Mouse (Mus musculus) CD4-positive, CD25-positive, alpha-beta regulatory T cell, adult 4 months (primary cell): Measurements from ENCODE around the gene Prkacb. TPM values are rescaled to one million over a fixed set of nuclear protein-coding genes. Genes with fewer than 3 reads are reported as not detected.

Source experiments
- ATAC-seq: one replicate; pipeline ENCODE4 v1.8.0; 2017
- polyA plus RNA-seq, 2 experiments: library from polyadenylated mRNA; unstranded; fragments of 100-300 nt; shearing (Covaris generic); gene quantifications; one replicate each; pipeline ENCODE4 v1.2.1; 2017

Gene Prkacb
- polyA plus RNA-seq: 100 to 1,000 TPM; 121 to 154 TPM

GRCm38 (mm10) chr3:146812901-146813393, at the start of gene Prkacb:
TSS of gene Prkacb (minus strand) at chr3:146812990.
- peak; percentile 86 for ATAC-seq

GRCm38 (mm10) chr3:146860308-146860707, 47.5 kb upstream of the Prkacb start:
- ATAC-seq: no peak

- ATAC-seq: no peak
Observed at GRCm38 (mm10) chr3:146857373-146857772, 44.6 kb upstream of the Prkacb start.

- ATAC-seq: no peak
Observed at GRCm38 (mm10) chr3:146854473-146855087, 41.8 kb upstream of the Prkacb start.

GRCm38 (mm10) chr3:146851966-146852891, 39.4 kb upstream of the Prkacb start, which contains the start of gene Ttll7:
TSS of gene Ttll7 (plus strand) at chr3:146852367.
- ATAC-seq: no peak

- ATAC-seq: no peak
Observed at GRCm38 (mm10) chr3:146849360-146849759, 36.6 kb upstream of the Prkacb start.

- no peak for ATAC-seq
Observed at GRCm38 (mm10) chr3:146848112-146848511, 35.3 kb upstream of the Prkacb start.

- no peak for ATAC-seq
Observed at GRCm38 (mm10) chr3:146846237-146846636, 33.4 kb upstream of the Prkacb start.

- no peak for ATAC-seq
Observed at GRCm38 (mm10) chr3:146843470-146843869, 30.7 kb upstream of the Prkacb start.

GRCm38 (mm10) chr3:146842766-146843165, 30.0 kb upstream of the Prkacb start:
- ATAC-seq: no peak

GRCm38 (mm10) chr3:146820718-146821117, 7.9 kb upstream of the Prkacb start:
- no peak for ATAC-seq

- ATAC-seq: no peak
Observed at GRCm38 (mm10) chr3:146813624-146814023, 834 bp upstream of the Prkacb start.

GRCm38 (mm10) chr3:146812041-146812878, 530 bp downstream of the Prkacb start:
- peak; percentile 31 for ATAC-seq

- ATAC-seq: no peak
Observed at GRCm38 (mm10) chr3:146793554-146794257, 19.1 kb downstream of the Prkacb start.

GRCm38 (mm10) chr3:146792144-146792748, 20.5 kb downstream of the Prkacb start:
- ATAC-seq: no peak

- peak; percentile 5 for ATAC-seq
Observed at GRCm38 (mm10) chr3:146784233-146784632, 28.6 kb downstream of the Prkacb start.

GRCm38 (mm10) chr3:146783645-146784225, 29.1 kb downstream of the Prkacb start:
- ATAC-seq: peak; percentile 70

GRCm38 (mm10) chr3:146782548-146782947, 30.2 kb downstream of the Prkacb start:
- no peak for ATAC-seq

- ATAC-seq: peak; percentile 83
Observed at GRCm38 (mm10) chr3:146781131-146781530, 31.7 kb downstream of the Prkacb start.

GRCm38 (mm10) chr3:146780241-146780640, 32.5 kb downstream of the Prkacb start:
- ATAC-seq: no peak

- ATAC-seq: no peak
Observed at GRCm38 (mm10) chr3:146778913-146779312, 33.9 kb downstream of the Prkacb start.
